Mouse (Mus musculus): Measurements from ENCODE around the gene Chl1.

DNA sequence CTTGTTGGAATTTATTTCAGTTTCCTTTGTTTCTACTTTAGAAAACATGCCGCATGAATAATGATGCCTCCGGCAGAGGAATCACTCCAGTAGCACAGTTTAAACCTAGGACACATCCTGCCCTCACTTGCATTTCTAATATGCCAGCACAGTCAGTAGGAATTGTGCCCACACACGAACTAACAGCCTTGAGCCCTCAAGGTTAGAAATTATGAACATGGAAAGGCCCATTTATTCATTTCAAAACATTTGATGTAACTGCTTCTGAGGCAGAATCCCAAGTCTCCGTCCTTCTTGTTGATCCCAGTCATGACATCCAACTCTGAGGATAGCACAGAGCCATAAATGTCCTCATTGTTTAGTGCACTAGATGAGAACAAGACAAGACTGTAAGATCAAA is 790 bp upstream of the Chl1 start:
- TF ChIP-seq CTCF (IDR thresholded peaks at IDR 0.05; ENCODE audit: borderline replicate concordance, insufficient read depth, low read depth, low read length) (no peak), POLR2A (IDR thresholded peaks at IDR 0.05; ENCODE audit: borderline replicate concordance, insufficient read depth, low read length) (no peak)

Data from cerebellum, adult 2 months (tissue).